Mouse (Mus musculus) spleen, postnatal 36 days (tissue): ENCODE measurements around the gene Zfyve9.
A peak's percentile ranks its signal among the peaks of the same experiment; 100 is the strongest.
"Not testable (repeated sequence)": the region's sequence is repeated elsewhere in the genome, so short reads cannot be mapped to it uniquely, and the experiment has no call there.

Source experiments
- DNase-seq, 2 experiments: peaks; one replicate each; pipeline ENCODE4 v3.0.0; 2022; ENCODE audit warnings: low spot score in 2 of 2, mixed read lengths in 1 of 2

The Zfyve9 gene

GRCm38 (mm10) chr4:108721245-108721784 is 59.3 kb downstream of the Zfyve9 start:
- no peak for DNase-seq

- DNase-seq: no peak
Measured at GRCm38 (mm10) chr4:108719349-108719748, 61.2 kb downstream of the Zfyve9 start, which contains the start of gene 3110021N24Rik. 3110021N24Rik (plus strand) TSS chr4:108719649.

- no peak for DNase-seq
Measured at GRCm38 (mm10) chr4:108708209-108708608, 72.4 kb downstream of the Zfyve9 start.

- no peak for DNase-seq
Measured at GRCm38 (mm10) chr4:108696934-108697333, 83.7 kb downstream of the Zfyve9 start.

GRCm38 (mm10) chr4:108691469-108691868 is 89.1 kb downstream of the Zfyve9 start:
- DNase-seq: no peak

GRCm38 (mm10) chr4:108690479-108690878 is 90.1 kb downstream of the Zfyve9 start:
- DNase-seq: no peak

- DNase-seq: not testable (repeated sequence)
Measured at GRCm38 (mm10) chr4:108687098-108687497, 93.5 kb downstream of the Zfyve9 start.

- DNase-seq: no peak
Measured at GRCm38 (mm10) chr4:108686156-108686555, 94.4 kb downstream of the Zfyve9 start.

- DNase-seq: no peak
Measured at GRCm38 (mm10) chr4:108664407-108664806, 116.2 kb downstream of the Zfyve9 start.

GRCm38 (mm10) chr4:108638752-108639151 is 141.8 kb downstream of the Zfyve9 start:
- DNase-seq: peak in 1 of 2 experiments; percentile 29

- no peak for DNase-seq
Measured at GRCm38 (mm10) chr4:108637721-108638120, 142.9 kb downstream of the Zfyve9 start.

- no peak for DNase-seq
Measured at GRCm38 (mm10) chr4:108635101-108635500, 145.5 kb downstream of the Zfyve9 start.

- no peak for DNase-seq
Measured at GRCm38 (mm10) chr4:108634696-108635095, 145.9 kb downstream of the Zfyve9 start.

- DNase-seq: no peak
Measured at GRCm38 (mm10) chr4:108633703-108634102, 146.9 kb downstream of the Zfyve9 start.

- DNase-seq: no peak
Measured at GRCm38 (mm10) chr4:108631616-108632015, 149.0 kb downstream of the Zfyve9 start.

GRCm38 (mm10) chr4:108630096-108630495 is 150.5 kb downstream of the Zfyve9 start:
- no peak for DNase-seq

- no peak for DNase-seq
Measured at GRCm38 (mm10) chr4:108629363-108629880, 151.2 kb downstream of the Zfyve9 start.

GRCm38 (mm10) chr4:108627066-108627465 is 153.5 kb downstream of the Zfyve9 start:
- no peak for DNase-seq

GRCm38 (mm10) chr4:108621504-108621903 is 159.1 kb downstream of the Zfyve9 start:
- DNase-seq: no peak

- no peak for DNase-seq
Measured at GRCm38 (mm10) chr4:108620536-108620935, 160.1 kb downstream of the Zfyve9 start.

- peak; percentile 93 to 94 for DNase-seq
Measured at GRCm38 (mm10) chr4:108619587-108620341, 160.8 kb downstream of the Zfyve9 start, which contains the start of gene Cc2d1b. Cc2d1b (plus strand) TSS chr4:108619940.

GRCm38 (mm10) chr4:108619165-108619564 is 161.4 kb downstream of the Zfyve9 start:
- DNase-seq: no peak

GRCm38 (mm10) chr4:108618586-108618985 is 162.0 kb downstream of the Zfyve9 start:
- DNase-seq: no peak
